In the genomic region with DNA sequence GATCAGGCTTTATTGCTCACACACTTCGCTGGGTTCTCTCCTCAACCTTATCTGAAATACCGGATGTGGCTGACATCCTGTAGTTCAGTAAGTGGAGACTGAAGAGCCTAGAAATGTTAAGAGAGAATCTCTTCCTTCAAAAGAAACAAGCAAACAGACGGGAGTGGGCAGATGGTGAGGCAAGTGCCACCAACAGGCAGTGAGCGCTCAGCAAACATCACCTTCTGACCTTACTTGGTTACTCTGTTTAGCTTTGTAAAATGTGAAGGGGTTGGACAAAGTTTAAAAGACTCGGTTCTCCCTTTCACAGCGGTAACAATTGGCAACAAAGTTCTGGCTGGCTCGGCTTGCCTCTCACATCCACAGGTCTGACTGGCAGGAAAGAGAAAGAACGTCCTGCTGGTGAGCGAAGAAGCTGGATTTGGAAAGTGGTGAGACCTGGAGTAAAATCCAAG, we compare ENCODE assay signal across 9 mouse cellular contexts. TPM values are rescaled to one million over a fixed set of nuclear protein-coding genes. Genes with fewer than 3 reads are reported as not detected.
DNase-seq lines count a peak whose midpoint lies in the region; ATAC-seq and TF ChIP-seq lines count a peak whose summit lies in the region.
"Had no signal": no experiment of that assay in that cellular context is flagged by ENCODE, and none has a peak within 500 bp of the region (broad histone marks: within the 10 kb centered on the region; RNA-seq: fewer than 3 reads in every experiment).

No protein-coding gene starts in this region.

- H3K27me3 ChIP-seq in liver, adult 2 months (ENCODE audit: control insufficient read depth, insufficient read depth, low read length): no peaks in the 10 kb centered on the region

- no peaks in the 10 kb centered on the region for H3K36me3 ChIP-seq in liver, adult 2 months (ENCODE audit: control insufficient read depth, insufficient read depth, low read length)

- peak overlapping the region; percentile 37 for H3K27ac ChIP-seq in liver, adult 2 months (replicated peaks; ENCODE audit: insufficient read depth, low read depth, low read length)

- peak; percentile 44 for DNase-seq in adrenal gland, adult 2 months
- DNase-seq in adrenal gland, adult 18-20 months (ENCODE audit: low spot score in 2 of 2): no peak
- peak; percentile 97 for DNase-seq in liver, adult 2 months (ENCODE audit: extremely low read depth, low read depth, low spot score)
- peak; percentile 43 to 53 for DNase-seq in natural killer cell, adult 2 months (ENCODE audit: low spot score in 2 of 2)
- no peak for DNase-seq in frontal cortex, adult 2 months (ENCODE audit: extremely low spot score in 1 of 2, low spot score in 1 of 2)
- no peak for DNase-seq in urinary bladder, postnatal 25 days (ENCODE audit: low spot score)
- DNase-seq in MN1 (ENCODE audit: low spot score): no peak

- WGBS in liver, adult 2 months: 3% methylated on average over 9 of the region's 9 CpGs

- peak; percentile 18 for TF ChIP-seq CTCF in liver, adult 2 months (IDR thresholded peaks at IDR 0.05; ENCODE audit: low read depth, low read length)

- H3K4me3 ChIP-seq in liver, adult 2 months (ENCODE audit: insufficient read depth, low read depth, low read length): no peak overlapping the region

- peaks cover 5% of the 10 kb centered on the region for H3K4me1 ChIP-seq in liver, adult 2 months (ENCODE audit: control insufficient read depth, insufficient read depth, low read length)

- no peaks in the 10 kb centered on the region for H3K79me2 ChIP-seq in liver, adult 2 months (ENCODE audit: control insufficient read depth, insufficient read depth, low read length)

- ATAC-seq in granulocyte monocyte progenitor cell, adult 5-6 weeks (replicated peaks; ENCODE audit: poor library complexity, severe bottlenecking): peak; percentile 23

- TF ChIP-seq POLR2A in liver, adult 2 months (IDR thresholded peaks at IDR 0.05; ENCODE audit: extremely low read depth, insufficient read depth, low read length): no peak

- H3K9ac ChIP-seq in liver, adult 2 months (ENCODE audit: low read depth, low read length): no peak overlapping the region

RNA-seq across cellular contexts. Expression of gene Pdcd1lg2, which starts 8.0 kb away (rescaled TPM):
- not detected for total RNA-seq in adrenal gland, adult 2 months (2021)
- not detected in 2 replicates for polyA plus RNA-seq in adrenal gland, adult 2 months (2012; rRNA removed)
- not detected for total RNA-seq in adrenal gland, adult 18-20 months (2021)
- total RNA-seq in granulocyte monocyte progenitor cell, adult 5-6 weeks (2014; fragmentation: Nextera tagmentation): not detected in 2 replicates
- total RNA-seq in granulocyte monocyte progenitor cell, adult 5-6 weeks (2017): not detected in 2 replicates
- total RNA-seq in liver, adult 2 months (2014; rRNA removed): 0.13 and 0.18 TPM in 2 replicates
- polyA plus RNA-seq in liver, adult 2 months (2012; rRNA removed): 0.05 and 0.11 TPM in 2 replicates
- polyA plus RNA-seq in frontal cortex, adult 2 months (2012; rRNA removed): 0.10 TPM in 1 of 2 replicates, not detected in the other
- polyA plus RNA-seq: embryonic facial prominence, embryonic 11.5 days had no signal

RNA-seq across cellular contexts. Expression of gene Cd274, which starts 51.4 kb away (rescaled TPM):
- total RNA-seq in adrenal gland, adult 2 months (2021): 10 to 100 TPM in 1 of 2 experiments, 1 to 10 TPM in 1; 5.0 to 10.7 TPM
- 1.8 and 2.0 TPM in 2 replicates for polyA plus RNA-seq in adrenal gland, adult 2 months (2012; rRNA removed)
- total RNA-seq in adrenal gland, adult 18-20 months (2021): 1 to 10 TPM; 4.7 to 5.1 TPM
- total RNA-seq in granulocyte monocyte progenitor cell, adult 5-6 weeks (2014; fragmentation: Nextera tagmentation): 4.9 and 9.2 TPM in 2 replicates
- total RNA-seq in granulocyte monocyte progenitor cell, adult 5-6 weeks (2017): 5.3 TPM in 2 replicates
- 2.1 TPM in 2 replicates for total RNA-seq in liver, adult 2 months (2014; rRNA removed)
- 1.00 and 1.2 TPM in 2 replicates for polyA plus RNA-seq in liver, adult 2 months (2012; rRNA removed)
- 1.6 and 1.7 TPM in 2 replicates for polyA plus RNA-seq in frontal cortex, adult 2 months (2012; rRNA removed)

RNA-seq across cellular contexts. Expression of gene Plgrkt, which starts 51.5 kb away (rescaled TPM):
- total RNA-seq in adrenal gland, adult 2 months (2021): 10 to 100 TPM; 49.7 to 56.9 TPM
- 71.8 and 74.8 TPM in 2 replicates for polyA plus RNA-seq in adrenal gland, adult 2 months (2012; rRNA removed)
- 10 to 100 TPM; 47.6 to 49.4 TPM for total RNA-seq in adrenal gland, adult 18-20 months (2021)
- total RNA-seq in granulocyte monocyte progenitor cell, adult 5-6 weeks (2014; fragmentation: Nextera tagmentation): 90.3 and 93.3 TPM in 2 replicates
- 49.2 and 53.6 TPM in 2 replicates for total RNA-seq in granulocyte monocyte progenitor cell, adult 5-6 weeks (2017)
- total RNA-seq in liver, adult 2 months (2014; rRNA removed): 11.5 and 14.0 TPM in 2 replicates
- polyA plus RNA-seq in liver, adult 2 months (2012; rRNA removed): 9.4 and 14.8 TPM in 2 replicates
- polyA plus RNA-seq in frontal cortex, adult 2 months (2012; rRNA removed): 41.5 and 47.3 TPM in 2 replicates

Comparison
In these comparisons a context has a peak if more than half of its experiments do, and no peak if none do; other contexts are left out.
1. DNase-seq: peak in adrenal gland, adult 2 months (single experiment), liver, adult 2 months (single experiment) and natural killer cell, adult 2 months (2 of 2); none in adrenal gland, adult 18-20 months (0 of 2), frontal cortex, adult 2 months (0 of 2), urinary bladder, postnatal 25 days (single experiment) and MN1 (single experiment).